Mouse (Mus musculus) ES-CJ7 (cell line): ENCODE measurements around the gene Stk38.

Source experiments
- DNase-seq: peaks from one replicate; pipeline ENCODE4 v3.0.0; 2011; ENCODE audit warnings: low read depth, low spot score

Gene Stk38

GRCm38 (mm10) chr17:28954416-28954815, 53.4 kb downstream of the Stk38 start:
- DNase-seq = no peak

- DNase-seq = no peak
Observed at GRCm38 (mm10) chr17:28953251-28953650, 54.5 kb downstream of the Stk38 start.

GRCm38 (mm10) chr17:28951831-28952799, 55.7 kb downstream of the Stk38 start, which contains the start of gene Kctd20:
Gene Kctd20, plus strand, starts transcription at chr17:28951950.
- DNase-seq = peak; percentile 64

GRCm38 (mm10) chr17:28950751-28951150, 57.0 kb downstream of the Stk38 start:
- DNase-seq = no peak

- DNase-seq = no peak
Observed at GRCm38 (mm10) chr17:28948661-28949060, 59.1 kb downstream of the Stk38 start.

GRCm38 (mm10) chr17:28947011-28947939, 60.5 kb downstream of the Stk38 start:
- DNase-seq = peak; percentile 59

- DNase-seq = no peak
Observed at GRCm38 (mm10) chr17:28944481-28944880, 63.3 kb downstream of the Stk38 start.

GRCm38 (mm10) chr17:28943740-28944139, 64.1 kb downstream of the Stk38 start, which contains the start of gene Pxt1:
Gene Pxt1, minus strand, starts transcription at chr17:28943840.
- DNase-seq = no peak

GRCm38 (mm10) chr17:28942101-28942500, 65.7 kb downstream of the Stk38 start:
- peak; percentile 95 for DNase-seq

- DNase-seq = no peak
Observed at GRCm38 (mm10) chr17:28940776-28941555, 66.8 kb downstream of the Stk38 start.

- no peak for DNase-seq
Observed at GRCm38 (mm10) chr17:28936622-28937345, 71.0 kb downstream of the Stk38 start.

- no peak for DNase-seq
Observed at GRCm38 (mm10) chr17:28936133-28936532, 71.7 kb downstream of the Stk38 start.

GRCm38 (mm10) chr17:28934120-28934916, 73.5 kb downstream of the Stk38 start:
- DNase-seq = no peak

- no peak for DNase-seq
Observed at GRCm38 (mm10) chr17:28932274-28932673, 75.5 kb downstream of the Stk38 start.

GRCm38 (mm10) chr17:28931436-28932211, 76.2 kb downstream of the Stk38 start:
- DNase-seq = no peak

- peak; percentile 79 for DNase-seq
Observed at GRCm38 (mm10) chr17:28930392-28931074, 77.3 kb downstream of the Stk38 start.

- DNase-seq = no peak
Observed at GRCm38 (mm10) chr17:28929369-28929768, 78.4 kb downstream of the Stk38 start.

GRCm38 (mm10) chr17:28928004-28928403, 79.8 kb downstream of the Stk38 start:
- DNase-seq = no peak
